Mouse (Mus musculus): Measurements from ENCODE around the gene Stoml1.

The Stoml1 gene

DNA sequence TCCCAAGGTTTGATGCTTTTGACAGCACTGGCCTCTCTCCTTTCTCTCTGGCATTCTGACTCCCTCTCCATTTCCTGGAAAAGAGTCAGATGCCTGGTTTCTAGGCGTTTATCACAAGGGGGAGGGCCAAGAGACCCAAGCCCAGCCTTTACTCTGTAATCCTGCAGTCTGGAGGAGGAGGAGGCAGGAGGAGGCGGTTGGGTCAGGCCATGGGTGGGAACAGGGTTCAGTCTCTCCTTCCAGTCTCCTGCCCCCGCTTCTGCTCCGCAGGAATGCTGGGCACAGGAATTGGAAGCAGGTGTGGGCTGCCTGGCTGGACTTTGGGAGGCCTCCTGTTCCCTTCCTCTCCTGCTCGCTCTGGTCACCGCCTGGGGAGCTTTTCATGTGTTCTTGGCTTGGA lies 52.7 kb downstream of the Stoml1 start:
- DNase-seq: peak; percentile 49

DNA sequence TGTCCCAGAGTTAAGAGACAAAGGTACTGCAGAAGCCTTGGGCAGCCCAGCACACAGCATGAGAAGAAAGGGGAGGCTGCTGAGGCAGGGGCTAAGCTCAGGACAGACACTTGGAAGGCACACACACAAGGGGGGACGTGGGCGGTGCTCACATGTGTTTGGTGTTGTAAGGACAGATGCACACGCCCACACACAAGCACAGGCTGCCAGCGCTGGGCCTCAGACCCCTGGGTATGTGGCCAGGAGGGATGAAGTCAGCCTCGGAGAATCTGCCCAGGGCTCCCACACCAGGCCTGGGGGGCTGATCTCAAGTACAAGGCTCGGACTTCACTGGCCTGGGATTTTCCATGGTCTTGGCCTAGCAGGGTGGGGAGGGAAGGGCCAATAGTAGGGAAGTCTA lies 55.4 kb downstream of the Stoml1 start:
- DNase-seq: no peak

DNA sequence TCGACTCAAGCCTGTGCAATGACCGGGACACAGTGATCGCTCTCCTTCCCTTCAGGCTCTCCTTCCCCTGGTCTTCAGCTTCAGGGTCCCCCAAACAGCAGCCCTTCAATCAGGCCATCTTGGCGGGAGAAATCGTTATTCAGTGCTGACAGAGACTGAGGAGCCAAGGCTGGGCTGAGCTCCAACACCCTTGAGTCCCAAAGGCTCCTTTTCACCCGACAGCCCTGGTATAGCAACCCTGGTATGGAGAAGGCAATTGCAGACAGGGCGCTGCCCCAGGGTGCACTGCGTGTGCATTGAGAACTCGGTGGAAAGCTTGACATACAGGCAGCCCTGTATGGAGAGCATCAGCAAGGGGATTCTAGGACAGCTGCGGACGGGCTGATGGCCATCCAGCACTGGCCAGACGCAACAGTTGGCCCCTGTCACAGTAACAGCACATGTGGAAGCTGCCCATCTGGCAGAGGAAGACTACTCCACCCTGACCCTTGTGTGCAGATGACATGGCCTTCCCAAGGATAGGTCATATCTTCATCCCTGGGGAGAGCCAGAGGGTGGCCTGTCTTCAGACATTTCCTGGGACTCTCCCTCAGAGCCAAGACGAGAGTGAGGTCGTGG lies 57.2 kb downstream of the Stoml1 start:
- peak; percentile 63 for DNase-seq

DNA sequence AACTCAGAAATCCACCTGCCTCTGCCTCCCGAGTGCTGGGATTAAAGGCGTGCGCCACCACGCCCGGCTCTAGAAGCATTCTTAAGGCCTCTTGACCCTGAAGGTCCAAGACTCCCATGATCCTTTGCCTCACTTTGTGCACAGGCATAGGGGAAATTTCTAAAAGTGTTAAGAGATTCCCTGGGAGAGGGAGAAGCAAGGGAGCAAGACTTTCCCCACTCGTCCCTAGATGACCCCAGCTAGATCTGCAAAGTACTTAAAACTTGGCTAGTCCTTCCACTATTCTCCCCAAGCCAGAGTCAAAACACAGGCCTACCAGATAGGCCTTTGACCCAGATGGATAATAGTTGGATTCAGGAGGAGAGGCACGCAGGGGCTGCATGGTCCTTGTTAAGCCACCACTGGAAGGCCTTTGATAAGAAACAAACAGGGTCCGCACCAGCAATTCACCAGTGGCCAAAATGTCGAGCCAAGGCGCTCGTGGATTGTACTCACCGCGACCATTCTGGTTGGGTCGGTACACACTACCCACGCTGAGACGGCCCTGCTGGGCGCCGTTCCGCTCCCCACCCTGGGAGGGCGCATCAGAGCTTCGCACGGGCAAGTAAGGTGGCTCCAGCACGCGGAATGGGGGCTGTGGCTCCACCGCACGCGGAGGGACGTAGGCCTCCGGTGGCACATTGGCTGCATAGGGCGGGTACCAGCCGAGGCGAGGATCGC lies 58.4 kb downstream of the Stoml1 start:
- DNase-seq: peak; percentile 48
